Mouse (Mus musculus) liver, embryonic 15.5 days (tissue): ENCODE data around the gene 4931429L15Rik. TPM values are rescaled to one million over a fixed set of nuclear protein-coding genes. Genes with fewer than 3 reads are reported as not detected.
"Not testable (repeated sequence)": the region's sequence is repeated elsewhere in the genome, so short reads cannot be mapped to it uniquely, and the experiment has no call there.

ENCODE experiments used
- ATAC-seq: fragments of 200-750 bp; cut with Nextera tagmentation; 2 replicates; pipeline ENCODE4 v1.8.0; 2017; ENCODE audit warnings: moderate number of reproducible peaks, mild to moderate bottlenecking, moderate library complexity; ENCODE audit not compliant: insufficient read depth
- H3K27ac ChIP-seq: fragments of 300-500 bp; sonication (generic); replicated peaks from 2 replicates; pipeline ENCODE4 v1.5.1; 2015; ENCODE audit warnings: mild to moderate bottlenecking, inconsistent platforms
- H3K27me3 ChIP-seq: fragments of 300-500 bp; sonication (generic); 2 replicates; pipeline ENCODE4 v1.6.1; 2015; ENCODE audit warnings: mild to moderate bottlenecking, inconsistent platforms
- H3K36me3 ChIP-seq: fragments of 300-500 bp; sonication (generic); replicated peaks from 2 replicates; pipeline ENCODE4 v1.6.1; 2015; ENCODE audit warnings: moderate library complexity, mild to moderate bottlenecking, inconsistent platforms
- H3K4me1 ChIP-seq: fragments of 300-500 bp; sonication (generic); replicated peaks from 2 replicates; pipeline ENCODE4 v1.6.1; 2015; ENCODE audit warnings: inconsistent platforms
- H3K4me2 ChIP-seq: fragments of 300-500 bp; sonication (generic); 2 replicates; pipeline ENCODE4 v1.6.1; 2015; ENCODE audit warnings: moderate library complexity, mild to moderate bottlenecking, inconsistent platforms
- H3K4me3 ChIP-seq: fragments of 300-500 bp; sonication (generic); replicated peaks from 2 replicates; pipeline ENCODE4 v1.5.1; 2015; ENCODE audit warnings: mild to moderate bottlenecking, inconsistent platforms
- H3K9ac ChIP-seq: fragments of 300-500 bp; sonication (generic); 2 replicates; pipeline ENCODE4 v1.6.1; 2015; ENCODE audit warnings: moderate library complexity, mild to moderate bottlenecking, inconsistent platforms
- H3K9me3 ChIP-seq: fragments of 300-500 bp; sonication (generic); replicated peaks from 2 replicates; pipeline ENCODE4 v1.6.1; 2016; ENCODE audit warnings: inconsistent platforms
- WGBS: fragments of 180-500 bp; shearing (Covaris S2); methylation state at CpG from one replicate; pipeline ENCODE4 v1.1.7; 2015; ENCODE audit warnings: mixed read lengths; ENCODE audit not compliant: insufficient replicate concordance; 5-methylcytosine and 5-hydroxymethylcytosine counted together
- polyA plus RNA-seq: library from polyadenylated mRNA; unstranded; fragments of >200 nt; fragmentation: Nextera tagmentation; extraction: Ambion mirVana; gene quantifications from 2 replicates; pipeline ENCODE4 v1.2.1, GENCODE M21; 2015

4931429L15Rik gene
- not detected in 2 replicates for polyA plus RNA-seq

GRCm38 (mm10) chr9:46319886-46320285 is at the start of gene 4931429L15Rik:
4931429L15Rik (minus strand) TSS chr9:46319986.
- WGBS = 61% methylated on average over 6 of the region's 6 CpGs

GRCm38 (mm10) chr9:46362459-46362858 is 42.7 kb upstream of the 4931429L15Rik start:
- H3K4me2 ChIP-seq = no peak overlapping the region
- no peak for ATAC-seq
- no peak overlapping the region for H3K9ac ChIP-seq
- no peaks in the 10 kb centered on the region for H3K4me1 ChIP-seq
- H3K9me3 ChIP-seq = no peaks in the 10 kb centered on the region
- 15% methylated on average over 2 of the region's 2 CpGs for WGBS
- no peaks in the 10 kb centered on the region for H3K27me3 ChIP-seq
- H3K4me3 ChIP-seq = no peak overlapping the region
- no peaks in the 10 kb centered on the region for H3K36me3 ChIP-seq
- no peak overlapping the region for H3K27ac ChIP-seq

More at GRCm38 (mm10) chr9:46319886-46320285, at the start of gene 4931429L15Rik:
- H3K27me3 ChIP-seq, H3K27ac ChIP-seq, H3K36me3 ChIP-seq, ATAC-seq, H3K9me3 ChIP-seq, H3K4me1 ChIP-seq, H3K9ac ChIP-seq, H3K4me3 ChIP-seq, H3K4me2 ChIP-seq: not testable (repeated sequence)

- 63% methylated on average over 11 of the region's 11 CpGs for WGBS
- Histone ChIP-seq H3K27me3 (no peaks in the 10 kb centered on the region), H3K4me1 (no peaks in the 10 kb centered on the region), H3K9ac (no peak overlapping the region), H3K9me3 (no peaks in the 10 kb centered on the region), H3K4me2 (no peak overlapping the region), H3K36me3 (no peaks in the 10 kb centered on the region), H3K27ac (no peak overlapping the region), H3K4me3 (no peak overlapping the region)
- ATAC-seq = no peak
Measured at GRCm38 (mm10) chr9:46361461-46362111, 41.8 kb upstream of the 4931429L15Rik start.

- Histone ChIP-seq H3K9me3 (no peaks in the 10 kb centered on the region), H3K9ac (no peak overlapping the region), H3K36me3 (no peaks in the 10 kb centered on the region), H3K4me3 (no peak overlapping the region), H3K4me1 (no peaks in the 10 kb centered on the region), H3K27ac (no peak overlapping the region), H3K4me2 (no peak overlapping the region), H3K27me3 (peaks cover 36% of the 10 kb centered on the region)
- WGBS = 2% methylated on average over 3 of the region's 3 CpGs
- no peak for ATAC-seq
Measured at GRCm38 (mm10) chr9:46353992-46354391, 34.2 kb upstream of the 4931429L15Rik start.

DNA sequence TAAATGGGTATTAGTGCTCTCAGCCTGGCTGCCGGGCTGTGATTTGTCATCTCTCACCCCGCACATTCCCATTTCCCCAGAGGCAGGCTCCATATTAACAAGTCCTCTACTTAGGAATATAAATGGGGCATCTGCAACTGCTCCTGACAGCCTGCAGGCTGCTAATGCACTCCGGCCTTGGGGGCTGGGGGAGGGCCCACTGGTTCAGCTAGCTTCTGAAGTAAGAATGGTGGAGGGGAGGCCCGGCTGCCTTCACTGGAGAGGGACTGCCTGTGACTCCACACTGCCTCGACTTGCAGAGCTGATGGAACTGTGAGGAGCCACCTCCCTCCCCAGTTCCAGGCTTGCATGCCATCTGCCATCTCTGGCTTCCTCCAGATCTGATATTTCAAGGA is 33.5 kb upstream of the 4931429L15Rik start:
- H3K27ac ChIP-seq = no peak overlapping the region
- WGBS = 20% methylated on average over 5 of the region's 5 CpGs
- no peaks in the 10 kb centered on the region for H3K9me3 ChIP-seq
- H3K27me3 ChIP-seq = peaks cover 36% of the 10 kb centered on the region
- ATAC-seq = no peak
- no peak overlapping the region for H3K4me2 ChIP-seq
- no peaks in the 10 kb centered on the region for H3K36me3 ChIP-seq
- H3K4me1 ChIP-seq = no peaks in the 10 kb centered on the region
- no peak overlapping the region for H3K4me3 ChIP-seq
- H3K9ac ChIP-seq = no peak overlapping the region

GRCm38 (mm10) chr9:46352651-46353329 is 33.0 kb upstream of the 4931429L15Rik start:
- Histone ChIP-seq H3K36me3 (no peaks in the 10 kb centered on the region), H3K27me3 (peaks cover 36% of the 10 kb centered on the region), H3K4me2 (no peak overlapping the region), H3K9ac (no peak overlapping the region), H3K27ac (no peak overlapping the region), H3K9me3 (no peaks in the 10 kb centered on the region), H3K4me1 (no peaks in the 10 kb centered on the region), H3K4me3 (no peak overlapping the region)
- WGBS = 43% methylated on average over 12 of the region's 12 CpGs
- ATAC-seq = no peak

DNA sequence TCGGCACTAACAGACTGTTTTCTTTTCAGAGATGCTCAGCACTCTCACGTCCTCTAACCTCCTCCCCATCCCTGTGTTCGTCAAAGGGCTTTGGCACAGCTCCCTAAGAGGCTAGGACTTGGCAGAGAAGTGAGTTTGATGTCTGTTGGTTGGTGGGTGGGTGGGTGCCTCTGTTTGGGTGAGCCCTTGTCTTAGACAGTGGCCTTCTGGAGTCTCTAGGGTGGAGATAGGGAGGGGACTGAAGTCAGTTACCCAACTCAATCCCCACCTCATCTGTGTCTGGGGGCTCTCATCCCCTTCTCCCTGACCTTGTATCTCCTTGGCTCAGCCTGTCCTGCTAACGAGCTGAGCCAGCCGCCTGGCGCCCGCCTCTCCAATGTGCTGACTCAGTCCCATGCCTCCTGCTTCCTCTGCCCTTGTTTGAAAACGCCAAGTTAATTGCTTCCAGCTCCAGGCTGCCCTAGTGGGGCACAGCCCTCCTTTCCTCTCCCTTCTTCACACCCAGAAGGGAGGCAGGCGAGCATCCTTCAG is 30.7 kb upstream of the 4931429L15Rik start:
- Histone ChIP-seq H3K4me3 (no peak overlapping the region), H3K27ac (no peak overlapping the region), H3K27me3 (peaks cover 36% of the 10 kb centered on the region), H3K9me3 (no peaks in the 10 kb centered on the region), H3K9ac (no peak overlapping the region), H3K36me3 (no peaks in the 10 kb centered on the region), H3K4me2 (no peak overlapping the region), H3K4me1 (no peaks in the 10 kb centered on the region)
- WGBS = 27% methylated on average over 9 of the region's 9 CpGs
- ATAC-seq = no peak

DNA sequence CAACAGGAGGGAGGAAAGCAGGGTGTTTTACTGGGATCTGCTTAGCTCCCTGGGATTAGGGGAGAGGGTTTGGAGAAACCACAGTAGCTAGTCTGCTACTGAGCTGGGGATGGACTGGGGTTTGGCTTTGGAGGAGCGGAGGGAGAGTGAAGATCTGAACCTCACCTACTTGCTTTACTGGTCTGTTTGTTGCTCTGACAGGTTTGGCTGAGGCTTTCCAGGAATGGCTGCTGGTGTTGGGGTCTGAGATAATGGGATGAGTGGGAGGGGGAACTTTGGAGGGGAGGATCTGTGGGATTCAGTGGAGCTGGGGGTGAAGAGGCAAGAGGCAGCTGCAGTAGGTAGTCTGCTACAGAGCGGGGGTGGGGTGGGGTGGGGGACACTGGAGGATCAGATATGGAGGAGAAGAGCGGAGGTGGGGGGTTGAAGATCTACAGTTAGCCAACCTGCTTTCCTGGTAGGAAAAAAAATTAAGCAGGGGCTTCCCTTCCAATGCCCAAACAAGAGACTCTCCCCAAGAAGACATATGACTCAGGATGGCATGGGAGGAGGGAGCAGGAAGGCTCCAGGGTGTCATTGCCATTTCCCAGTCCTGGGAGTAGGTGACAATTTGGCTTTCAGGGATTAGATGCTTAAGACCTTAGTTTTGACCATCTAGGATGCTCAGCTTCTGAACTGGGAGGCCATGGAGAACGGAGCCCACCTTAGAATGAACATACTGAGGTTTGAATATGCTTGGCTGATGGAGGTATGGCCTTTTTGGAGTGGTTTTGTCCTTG is 26.3 kb upstream of the 4931429L15Rik start:
- no peaks in the 10 kb centered on the region for H3K9me3 ChIP-seq
- no peak overlapping the region for H3K4me3 ChIP-seq
- no peaks in the 10 kb centered on the region for H3K36me3 ChIP-seq
- no peak for ATAC-seq
- 0 out of 2 replicates have a peak, but pooled peaks cover 9% of the 10 kb centered on the region for H3K27me3 ChIP-seq
- no peaks in the 10 kb centered on the region for H3K4me1 ChIP-seq
- H3K4me2 ChIP-seq = no peak overlapping the region
- no peak overlapping the region for H3K27ac ChIP-seq
- WGBS = 46% methylated on average over 4 of the region's 4 CpGs
- no peak overlapping the region for H3K9ac ChIP-seq

- H3K9me3 ChIP-seq = no peaks in the 10 kb centered on the region
- H3K27ac ChIP-seq = no peak overlapping the region
- no peaks in the 10 kb centered on the region for H3K4me1 ChIP-seq
- H3K9ac ChIP-seq = no peak overlapping the region
- peaks cover 13% of the 10 kb centered on the region for H3K27me3 ChIP-seq
- no peak for ATAC-seq
- H3K4me2 ChIP-seq = no peak overlapping the region
- H3K4me3 ChIP-seq = no peak overlapping the region
- WGBS = 57% methylated on average over 4 of the region's 4 CpGs
- H3K36me3 ChIP-seq = no peaks in the 10 kb centered on the region
Measured at GRCm38 (mm10) chr9:46339051-46339652, 19.4 kb upstream of the 4931429L15Rik start.

- Histone ChIP-seq H3K4me2 (no peak overlapping the region), H3K9ac (no peak overlapping the region), H3K27me3 (peaks cover 13% of the 10 kb centered on the region), H3K4me3 (no peak overlapping the region), H3K36me3 (no peaks in the 10 kb centered on the region), H3K9me3 (no peaks in the 10 kb centered on the region), H3K27ac (no peak overlapping the region), H3K4me1 (no peaks in the 10 kb centered on the region)
- ATAC-seq = no peak
- WGBS = 46% methylated on average over 4 of the region's 4 CpGs
Measured at GRCm38 (mm10) chr9:46338384-46338783, 18.6 kb upstream of the 4931429L15Rik start.
